Comparison of ENCODE assay signal across 8 mouse cellular contexts in genomic region chr10:80433513-80434232, GRCm38 (mm10). TPM values are rescaled to one million over a fixed set of nuclear protein-coding genes. Genes with fewer than 3 reads are reported as not detected.
DNase-seq lines count a peak whose midpoint lies in the region; ATAC-seq and TF ChIP-seq lines count a peak whose summit lies in the region.

Gene Tcf3 (minus strand): TSS chr10:80433647.

- peak; percentile 78; the same call in 1 of the 2 replicates for TF ChIP-seq POLR2A in bone marrow, adult 2 months (IDR thresholded peaks at IDR 0.05; ENCODE audit: borderline replicate concordance, control insufficient read depth, low read depth, low read length)
- TF ChIP-seq POLR2A in limb, embryonic 14.5 days (IDR thresholded peaks at IDR 0.05; ENCODE audit: borderline replicate concordance, extremely low read depth, insufficient read depth, insufficient read length), result peak; percentile 32; the same call in 1 of the 2 replicates

- peak within 1 kb of the TSS; percentile 99 for H3K9ac ChIP-seq in embryonic facial prominence, embryonic 15.5 days
- peak within 1 kb of the TSS; percentile 98 for H3K9ac ChIP-seq in limb, embryonic 14.5 days (ENCODE audit: low read depth, low read length, severe bottlenecking)
- H3K9ac ChIP-seq in midbrain, postnatal 0 days (replicated peaks; ENCODE audit: low read length, poor library complexity, severe bottlenecking), result peak within 1 kb of the TSS; percentile 95

- peak; percentile 93 for ATAC-seq in embryonic facial prominence, embryonic 15.5 days (ENCODE audit: insufficient number of reproducible peaks, low FRiP score, low TSS enrichment, low read depth)
- peak; percentile 94 for ATAC-seq in limb, embryonic 14.5 days (ENCODE audit: low FRiP score, low read depth)
- ATAC-seq in midbrain, postnatal 0 days (ENCODE audit: low FRiP score), result peak; percentile 91

- H3K4me3 ChIP-seq in bone marrow, adult 2 months (replicated peaks; ENCODE audit: control insufficient read depth, low read depth, low read length), result peak within 1 kb of the TSS; percentile 90
- H3K4me3 ChIP-seq in embryonic facial prominence, embryonic 15.5 days (replicated peaks), result peak within 1 kb of the TSS; percentile 97
- peak within 1 kb of the TSS; percentile 94 for H3K4me3 ChIP-seq in limb, embryonic 14.5 days (replicated peaks; ENCODE audit: low read length)
- H3K4me3 ChIP-seq in midbrain, postnatal 0 days (ENCODE audit: low read depth, low read length), result peak within 1 kb of the TSS; percentile 92

- WGBS in bone marrow, adult 2 months, result under 1% methylated on average over 61 of the region's 61 CpGs
- under 1% methylated on average over 56 of the region's 61 CpGs for WGBS in embryonic facial prominence, embryonic 15.5 days
- under 1% methylated on average over 37 of the region's 61 CpGs for WGBS in limb, embryonic 14.5 days
- under 1% methylated on average over 52 of the region's 61 CpGs for WGBS in midbrain, postnatal 0 days

- H3K36me3 ChIP-seq in embryonic facial prominence, embryonic 15.5 days, result peaks cover 20% of the 10 kb centered on the region
- peaks cover 27% of the 10 kb centered on the region for H3K36me3 ChIP-seq in limb, embryonic 14.5 days (ENCODE audit: control insufficient read depth, insufficient read depth, low read length)
- peaks cover 14% of the 10 kb centered on the region for H3K36me3 ChIP-seq in midbrain, postnatal 0 days (ENCODE audit: insufficient read depth, low read length)

- H3K27me3 ChIP-seq in embryonic facial prominence, embryonic 15.5 days, result no peaks in the 10 kb centered on the region
- H3K27me3 ChIP-seq in limb, embryonic 14.5 days (ENCODE audit: control insufficient read depth, insufficient read depth, low read length), result no peaks in the 10 kb centered on the region
- H3K27me3 ChIP-seq in midbrain, postnatal 0 days (ENCODE audit: insufficient read depth, low read length), result no peaks in the 10 kb centered on the region

- H3K27ac ChIP-seq in bone marrow, adult 2 months (ENCODE audit: control insufficient read depth, insufficient read depth, low read depth, low read length, poor library complexity), result peak within 1 kb of the TSS; percentile 82
- peak within 1 kb of the TSS; percentile 95 for H3K27ac ChIP-seq in embryonic facial prominence, embryonic 15.5 days (replicated peaks)
- peak within 1 kb of the TSS; percentile 85 for H3K27ac ChIP-seq in limb, embryonic 14.5 days (replicated peaks; ENCODE audit: low read depth, low read length)
- peak within 1 kb of the TSS; percentile 94 for H3K27ac ChIP-seq in midbrain, postnatal 0 days (ENCODE audit: low read depth, low read length)

- H3K4me2 ChIP-seq in embryonic facial prominence, embryonic 15.5 days (replicated peaks), result peak within 1 kb of the TSS; percentile 81
- peak within 1 kb of the TSS; percentile 88 for H3K4me2 ChIP-seq in limb, embryonic 14.5 days (replicated peaks; ENCODE audit: low read depth, low read length, severe bottlenecking)
- peak within 1 kb of the TSS; percentile 82 for H3K4me2 ChIP-seq in midbrain, postnatal 0 days (ENCODE audit: low read depth, low read length, poor library complexity, severe bottlenecking)

- peak; percentile 100 for DNase-seq in 416B (ENCODE audit: low read depth)
- peak; percentile 98 for DNase-seq in heart, adult 8-10 months (ENCODE audit: low spot score)
- peak; percentile 99 for DNase-seq in kidney, adult 9 months
- peak; percentile 99 for DNase-seq in limb, embryonic 14.5 days (ENCODE audit: low spot score)
- DNase-seq in midbrain, postnatal 0 days (ENCODE audit: low spot score), result peak; percentile 99
- peak; percentile 94 to 95 for DNase-seq in spleen, postnatal 14 days (ENCODE audit: low spot score in 2 of 2)

- no peaks in the 10 kb centered on the region for H3K9me3 ChIP-seq in embryonic facial prominence, embryonic 15.5 days (replicated peaks)
- H3K9me3 ChIP-seq in limb, embryonic 14.5 days (ENCODE audit: control insufficient read depth, low read length), result no peaks in the 10 kb centered on the region
- no peaks in the 10 kb centered on the region for H3K9me3 ChIP-seq in midbrain, postnatal 0 days (ENCODE audit: low read length)

- TF ChIP-seq CTCF in bone marrow, adult 2 months (IDR thresholded peaks at IDR 0.05; ENCODE audit: control insufficient read depth, insufficient read depth, low read length), result no peak
- TF ChIP-seq CTCF in midbrain, postnatal 0 days (IDR thresholded peaks at IDR 0.05), result no peak

- H3K4me1 ChIP-seq in bone marrow, adult 2 months (ENCODE audit: control insufficient read depth, insufficient read depth, low read length), result peaks cover 5% of the 10 kb centered on the region; the same call in 1 of the 2 replicates
- H3K4me1 ChIP-seq in embryonic facial prominence, embryonic 15.5 days, result peaks cover 34% of the 10 kb centered on the region
- H3K4me1 ChIP-seq in limb, embryonic 14.5 days (ENCODE audit: control insufficient read depth, insufficient read depth, low read length), result peaks cover 8% of the 10 kb centered on the region
- H3K4me1 ChIP-seq in midbrain, postnatal 0 days (ENCODE audit: insufficient read depth, low read length), result peaks cover 11% of the 10 kb centered on the region

RNA-seq across cellular contexts. Expression of gene Tcf3, which starts in this region (rescaled TPM):
- 70.7 and 138 TPM in 2 replicates for polyA plus RNA-seq in bone marrow, adult 2 months (2011; ENCODE audit: insufficient read depth, insufficient read length, low replicate concordance, missing spikeins)
- 133 and 135 TPM in 2 replicates for polyA plus RNA-seq in embryonic facial prominence, embryonic 15.5 days (2015; fragmentation: Nextera tagmentation; extraction: Ambion mirVana)
- total RNA-seq in heart, adult 8-10 months (2022), result 10 to 100 TPM; 15.8 to 18.0 (median 17.6) TPM
- 191 and 260 TPM in 2 replicates for polyA plus RNA-seq in limb, embryonic 14.5 days (2012; rRNA removed)
- 129 and 147 TPM in 2 replicates for polyA plus RNA-seq in limb, embryonic 14.5 days (2014; fragmentation: Nextera tagmentation; extraction: Ambion mirVana)
- 69.6 and 91.1 TPM in 2 replicates for total RNA-seq in midbrain, postnatal 0 days (2014; rRNA removed)
- 24.8 and 25.1 TPM in 2 replicates for polyA plus RNA-seq in midbrain, postnatal 0 days (2015; fragmentation: Nextera tagmentation; extraction: Ambion mirVana)

Comparison
In these comparisons a context has a peak if more than half of its experiments do, and no peak if none do; other contexts are left out.
1. Peak in every context shown above with its lines: DNase-seq, ATAC-seq, H3K4me3 ChIP-seq and H3K27ac ChIP-seq.